Mouse (Mus musculus) bone marrow macrophage, adult 2 months (primary cell): ENCODE results near the gene Helt.

Source experiments
- CTCF ChIP-seq: IDR thresholded peaks from 2 replicates; pipeline ENCODE4 v1.5.1; 2012; ENCODE audit warnings: low read depth, mild to moderate bottlenecking, low read length, moderate library complexity
- POLR2A ChIP-seq: IDR thresholded peaks from 2 replicates; pipeline ENCODE4 v1.6.1; 2012; ENCODE audit warnings: mild to moderate bottlenecking, low read depth, low read length, borderline replicate concordance

DNA sequence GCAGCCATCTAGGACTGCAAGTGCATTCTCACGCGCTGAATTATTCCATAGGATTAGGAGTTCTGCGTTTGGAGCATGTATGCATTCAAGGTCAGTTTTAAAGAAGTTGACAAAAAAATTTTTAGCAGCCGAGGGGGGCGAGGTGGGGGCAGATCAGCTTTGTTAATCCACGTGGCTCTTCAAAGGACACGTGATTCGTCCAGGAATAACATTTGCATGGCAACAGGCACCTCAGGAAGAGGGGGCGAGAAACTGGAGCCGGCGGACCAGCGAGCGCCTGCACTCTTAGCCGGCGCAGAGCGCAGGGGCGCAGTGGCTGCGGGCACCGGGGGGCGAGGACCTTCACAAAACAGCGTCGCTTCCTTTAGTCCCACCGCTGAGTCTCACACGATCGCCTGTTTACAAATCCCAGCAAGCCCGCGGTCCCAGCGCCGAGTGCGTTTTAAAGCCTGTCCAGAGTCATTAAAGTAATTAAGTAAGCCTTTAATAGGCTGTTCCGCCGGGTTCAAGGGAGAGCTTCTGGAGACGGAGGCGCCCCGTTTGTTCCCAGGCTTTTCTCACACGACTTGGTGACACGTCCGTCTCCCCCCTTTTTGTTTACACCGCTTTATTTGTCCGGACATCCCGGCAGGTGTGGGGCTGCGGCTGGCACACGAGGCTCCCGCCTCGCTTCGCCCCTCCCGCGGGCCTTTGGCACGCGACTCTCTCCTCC is at the start of gene Helt:
- TF ChIP-seq POLR2A (no peak), CTCF (no peak)
